Mouse (Mus musculus): ENCODE results near the gene Birc5. TPM values are rescaled to one million over a fixed set of nuclear protein-coding genes. Genes with fewer than 3 reads are reported as not detected.

The Birc5 gene
- 32.3 TPM for polyA plus RNA-seq (2014; fragmentation: Illumina TruSeq; extraction: RNeasy Lipid Tissue Mini Kit (QIAGEN cat#74804); ENCODE audit: low replicate concordance)

GRCm38 (mm10) chr11:117848985-117849671 lies at the start of gene Birc5:
Birc5 (plus strand) TSS chr11:117849251.

GRCm38 (mm10) chr11:117809407-117810311 lies 39.4 kb upstream of the Birc5 start, which contains the start of the genes Gm20708 and Syngr2:
Gm20708 (plus strand) TSS chr11:117809668.
Syngr2 (plus strand) TSS chr11:117809668.

GRCm38 (mm10) chr11:117825333-117826101 lies 23.5 kb upstream of the Birc5 start, which contains the start of the genes Afmid and Tk1:
Afmid (plus strand) TSS chr11:117825924.
Tk1 (minus strand) TSS chr11:117826092.

GRCm38 (mm10) chr11:117860601-117861000 lies 11.6 kb downstream of the Birc5 start, which contains the start of gene Tmem235:
Tmem235 (plus strand) TSS chr11:117860752.

GRCm38 (mm10) chr11:117872861-117873608 lies 24.0 kb downstream of the Birc5 start, which contains the start of gene Tha1:
Tha1 (minus strand) TSS chr11:117873481.

Other genes with a start within 250 kb of the Birc5 start
- gene Tnrc6c, start 195.0 kb upstream of the Birc5 start, polyA plus RNA-seq (2014; fragmentation: Illumina TruSeq; extraction: RNeasy Lipid Tissue Mini Kit (QIAGEN cat#74804); ENCODE audit: low replicate concordance) = 5.4 TPM
- 1.7 TPM for gene Tmc8, start 67.2 kb upstream of the Birc5 start, polyA plus RNA-seq (2014; fragmentation: Illumina TruSeq; extraction: RNeasy Lipid Tissue Mini Kit (QIAGEN cat#74804); ENCODE audit: low replicate concordance)
- gene Tmc6, start 67.1 kb upstream of the Birc5 start, polyA plus RNA-seq (2014; fragmentation: Illumina TruSeq; extraction: RNeasy Lipid Tissue Mini Kit (QIAGEN cat#74804); ENCODE audit: low replicate concordance) = 0.97 TPM
- gene 6030468B19Rik, start 51.6 kb upstream of the Birc5 start, polyA plus RNA-seq (2014; fragmentation: Illumina TruSeq; extraction: RNeasy Lipid Tissue Mini Kit (QIAGEN cat#74804); ENCODE audit: low replicate concordance) = not detected
- 3.5 TPM for gene Gm20708, start 39.6 kb upstream of the Birc5 start, polyA plus RNA-seq (2014; fragmentation: Illumina TruSeq; extraction: RNeasy Lipid Tissue Mini Kit (QIAGEN cat#74804); ENCODE audit: low replicate concordance)
- 3.0 TPM for gene Syngr2, start 39.6 kb upstream of the Birc5 start, polyA plus RNA-seq (2014; fragmentation: Illumina TruSeq; extraction: RNeasy Lipid Tissue Mini Kit (QIAGEN cat#74804); ENCODE audit: low replicate concordance)
- 0.67 TPM for gene Afmid, start 23.3 kb upstream of the Birc5 start, polyA plus RNA-seq (2014; fragmentation: Illumina TruSeq; extraction: RNeasy Lipid Tissue Mini Kit (QIAGEN cat#74804); ENCODE audit: low replicate concordance)
- 2.0 TPM for gene Tk1, start 23.2 kb upstream of the Birc5 start, polyA plus RNA-seq (2014; fragmentation: Illumina TruSeq; extraction: RNeasy Lipid Tissue Mini Kit (QIAGEN cat#74804); ENCODE audit: low replicate concordance)
- gene Tmem235, start 11.5 kb downstream of the Birc5 start, polyA plus RNA-seq (2014; fragmentation: Illumina TruSeq; extraction: RNeasy Lipid Tissue Mini Kit (QIAGEN cat#74804); ENCODE audit: low replicate concordance) = not detected
- 0.71 TPM for gene Tha1, start 24.2 kb downstream of the Birc5 start, polyA plus RNA-seq (2014; fragmentation: Illumina TruSeq; extraction: RNeasy Lipid Tissue Mini Kit (QIAGEN cat#74804); ENCODE audit: low replicate concordance)
- gene Socs3, start 120.8 kb downstream of the Birc5 start, polyA plus RNA-seq (2014; fragmentation: Illumina TruSeq; extraction: RNeasy Lipid Tissue Mini Kit (QIAGEN cat#74804); ENCODE audit: low replicate concordance) = 0.85 TPM
- 3.1 TPM for gene Pgs1, start 137.0 kb downstream of the Birc5 start, polyA plus RNA-seq (2014; fragmentation: Illumina TruSeq; extraction: RNeasy Lipid Tissue Mini Kit (QIAGEN cat#74804); ENCODE audit: low replicate concordance)